Mouse (Mus musculus): ENCODE measurements around the gene P2ry2. TPM values are rescaled to one million over a fixed set of nuclear protein-coding genes. Genes with fewer than 3 reads are reported as not detected.

The P2ry2 gene
- total and polyA plus RNA-seq, 3 experiments, result 0.87 to 1.7 (median 1.4) TPM

DNA sequence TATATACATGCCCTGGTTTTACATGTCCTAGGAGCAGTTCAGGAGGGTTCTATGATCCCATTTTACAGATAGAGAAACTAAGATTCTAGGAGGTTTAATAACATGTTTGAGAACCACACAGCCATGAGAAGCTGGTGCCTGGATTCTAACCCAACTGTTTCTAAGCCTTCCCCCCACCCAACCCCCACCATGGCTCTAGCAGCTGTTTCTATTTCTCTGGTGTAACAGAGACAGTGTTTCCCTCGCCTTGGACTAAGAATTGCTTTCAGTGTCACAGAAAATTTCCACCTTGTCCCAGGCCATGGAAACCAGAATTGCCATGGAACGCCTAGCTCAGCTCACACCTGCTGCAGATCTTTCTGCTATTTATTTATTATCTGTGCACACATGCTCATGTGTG is 52.2 kb downstream of the P2ry2 start:
- H3K4me2 ChIP-seq (ENCODE audit: insufficient read depth, low read depth, poor library complexity, severe bottlenecking), result no peak overlapping the region
- no peak overlapping the region for H3K4me3 ChIP-seq (replicated peaks in 1 of 3; ENCODE audit: low read depth in 2 of 3, low read length in 2 of 3, poor library complexity in 1 of 3)
- H3K27ac ChIP-seq (ENCODE audit: insufficient read depth, low read depth), result no peak overlapping the region
- no peak for TF ChIP-seq MEF2A (IDR thresholded peaks at IDR 0.05; ENCODE audit: borderline replicate concordance, low read depth, low read length)
- no peak for TF ChIP-seq MAZ (IDR thresholded peaks at IDR 0.05; ENCODE audit: low read depth, low read length)
- no peak for TF ChIP-seq ETS1 (conservative IDR thresholded peaks at IDR 0.05; ENCODE audit: low read depth, low read length)
- no peak for TF ChIP-seq ZNF384 (IDR thresholded peaks at IDR 0.05; ENCODE audit: low read depth, low read length)
- TF ChIP-seq JUN (IDR thresholded peaks at IDR 0.05; ENCODE audit: insufficient read depth, low read depth, low read length), result no peak
- no peak for TF ChIP-seq ZMIZ1 (IDR thresholded peaks at IDR 0.05; ENCODE audit: low read depth, low read length)
- TF ChIP-seq CTCF (conservative IDR thresholded peaks at IDR 0.05 in 1 of 2, IDR thresholded peaks at IDR 0.05 in 1 of 2; ENCODE audit: low read depth in 2 of 2, low read length in 2 of 2), result no peak
- no peak for TF ChIP-seq JUND (conservative IDR thresholded peaks at IDR 0.05; ENCODE audit: low read depth, low read length)
- TF ChIP-seq USF1 (IDR thresholded peaks at IDR 0.05; ENCODE audit: low read depth, low read length), result no peak
- no peak for TF ChIP-seq CHD1 (IDR thresholded peaks at IDR 0.05; ENCODE audit: low read depth, low read length)
- TF ChIP-seq GABPA (IDR thresholded peaks at IDR 0.05; ENCODE audit: insufficient replicate concordance, low read depth, low read length), result no peak
- TF ChIP-seq IRF4 (IDR thresholded peaks at IDR 0.05; ENCODE audit: low read depth, low read length), result no peak
- H3K9me3 ChIP-seq (replicated peaks; ENCODE audit: low read length), result peaks cover 2% of the 10 kb centered on the region
- no peak overlapping the region for H3K9ac ChIP-seq (ENCODE audit: insufficient read depth, low read depth)
- dilution Hi-C loops (cut with MboI; ENCODE audit: extremely low pct_ligation_motif_present, extremely low pct_unique_long_range_greater_than_20kb, low sequenced_read_pairs) (no loop called here), in situ Hi-C loops (cut with MboI; ENCODE audit: low pct_ligation_motif_present, low pct_unique_long_range_greater_than_20kb, low sequenced_read_pairs) (no loop called here)
- DNase-seq (ENCODE audit: extremely low read depth), result no peak
- no peaks in the 10 kb centered on the region for H3K27me3 ChIP-seq (replicated peaks)
- no peaks in the 10 kb centered on the region for H3K79me2 ChIP-seq (replicated peaks; ENCODE audit: control insufficient read depth, extremely low read depth, insufficient read depth, poor library complexity, severe bottlenecking)
- H3K36me3 ChIP-seq (replicated peaks in 1 of 2; ENCODE audit: control insufficient read depth in 1 of 2, insufficient read depth in 1 of 2, low read length in 1 of 2), result no peaks in the 10 kb centered on the region
- peaks cover 16 to 36% of the 10 kb centered on the region in 2 experiments for H3K4me1 ChIP-seq (ENCODE audit: control insufficient read depth in 1 of 2, insufficient read depth in 2 of 2)

GRCm38 (mm10) chr7:100958426-100958825 is 54.2 kb downstream of the P2ry2 start:
- Histone ChIP-seq H3K4me2 (ENCODE audit: insufficient read depth, low read depth, poor library complexity, severe bottlenecking) (no peak overlapping the region), H3K79me2 (replicated peaks; ENCODE audit: control insufficient read depth, extremely low read depth, insufficient read depth, poor library complexity, severe bottlenecking) (no peaks in the 10 kb centered on the region), H3K9me3 (replicated peaks; ENCODE audit: low read length) (peaks cover 2% of the 10 kb centered on the region), H3K27ac (ENCODE audit: insufficient read depth, low read depth) (no peak overlapping the region), H3K36me3 (replicated peaks in 1 of 2; ENCODE audit: control insufficient read depth in 1 of 2, insufficient read depth in 1 of 2, low read length in 1 of 2) (no peaks in the 10 kb centered on the region), H3K4me3 (replicated peaks in 1 of 3; ENCODE audit: low read depth in 2 of 3, low read length in 2 of 3, poor library complexity in 1 of 3) (no peak overlapping the region), H3K27me3 (replicated peaks) (no peaks in the 10 kb centered on the region), H3K4me1 (ENCODE audit: control insufficient read depth in 1 of 2, insufficient read depth in 2 of 2) (peaks cover 4 to 17% of the 10 kb centered on the region in 2 experiments; a peak in 3 of 4 replicates), H3K9ac (ENCODE audit: insufficient read depth, low read depth) (no peak overlapping the region)
- DNase-seq (ENCODE audit: extremely low read depth), result peak; percentile 58
- dilution Hi-C loops (cut with MboI; ENCODE audit: extremely low pct_ligation_motif_present, extremely low pct_unique_long_range_greater_than_20kb, low sequenced_read_pairs), result no loop called here
- no peak for TF ChIP-seq NELFE (IDR thresholded peaks at IDR 0.05; ENCODE audit: low read depth, low read length)
- no peak for TF ChIP-seq MAX (IDR thresholded peaks at IDR 0.05; ENCODE audit: low read length)
- TF ChIP-seq HCFC1 (IDR thresholded peaks at IDR 0.05; ENCODE audit: low read depth, low read length), result no peak
- TF ChIP-seq MEF2A (IDR thresholded peaks at IDR 0.05; ENCODE audit: borderline replicate concordance, low read depth, low read length), result no peak
- no peak for TF ChIP-seq POLR2AphosphoS2 (IDR thresholded peaks at IDR 0.05; ENCODE audit: low read depth, low read length)
- TF ChIP-seq EP300 (IDR thresholded peaks at IDR 0.05; ENCODE audit: low read length), result no peak
- TF ChIP-seq CHD1 (IDR thresholded peaks at IDR 0.05; ENCODE audit: low read depth, low read length), result no peak
- no peak for TF ChIP-seq ELF1 (IDR thresholded peaks at IDR 0.05; ENCODE audit: low read depth, low read length)
- TF ChIP-seq SIN3A (IDR thresholded peaks at IDR 0.05; ENCODE audit: low read length), result no peak
- no peak for TF ChIP-seq ZC3H11A (IDR thresholded peaks at IDR 0.05; ENCODE audit: low read depth, low read length)
- no peak for TF ChIP-seq JUND (conservative IDR thresholded peaks at IDR 0.05; ENCODE audit: low read depth, low read length)
- TF ChIP-seq MAFK (IDR thresholded peaks at IDR 0.05; ENCODE audit: insufficient replicate concordance, low read length), result no peak
- no peak for TF ChIP-seq UBTF (IDR thresholded peaks at IDR 0.05; ENCODE audit: low read depth, low read length)
- TF ChIP-seq CTCF (conservative IDR thresholded peaks at IDR 0.05 in 1 of 2, IDR thresholded peaks at IDR 0.05 in 1 of 2; ENCODE audit: low read depth in 2 of 2, low read length in 2 of 2), result peak; percentile 36 to 64; a peak in 3 of 4 replicates
- TF ChIP-seq BHLHE40 (IDR thresholded peaks at IDR 0.05; ENCODE audit: low read depth, low read length), result no peak
- TF ChIP-seq RAD21 (IDR thresholded peaks at IDR 0.05; ENCODE audit: low read depth, low read length), result peak; percentile 64
- TF ChIP-seq SMC3 (IDR thresholded peaks at IDR 0.05; ENCODE audit: low read depth, low read length), result peak; percentile 53
- no peak for TF ChIP-seq IRF4 (IDR thresholded peaks at IDR 0.05; ENCODE audit: low read depth, low read length)
- in situ Hi-C loops (cut with MboI; ENCODE audit: low pct_ligation_motif_present, low pct_unique_long_range_greater_than_20kb, low sequenced_read_pairs), result no loop called here
